Mouse (Mus musculus) limb, embryonic 11.5 days (tissue): ENCODE data around the gene Olfr65. TPM values are rescaled to one million over a fixed set of nuclear protein-coding genes. Genes with fewer than 3 reads are reported as not detected.

Source experiments
- ATAC-seq: fragments of 200-750 bp; cut with Nextera tagmentation; 2 replicates; pipeline ENCODE4 v1.8.0; 2017; ENCODE audit warnings: low read depth; ENCODE audit not compliant: insufficient number of reproducible peaks, low FRiP score, low TSS enrichment
- DNase-seq: peaks from one replicate; pipeline ENCODE4 v3.0.0-alpha.2; 2015; ENCODE audit warnings: low spot score
- H3K27ac ChIP-seq: fragments of 300-500 bp; sonication (generic); replicated peaks from 2 replicates; pipeline ENCODE4 v1.5.1; 2014; ENCODE audit warnings: low read depth, mild to moderate bottlenecking, low read length
- H3K27me3 ChIP-seq: fragments of 300-500 bp; sonication (generic); 2 replicates; pipeline ENCODE4 v1.6.1; 2014; ENCODE audit warnings: mild to moderate bottlenecking, low read length, mixed read lengths; ENCODE audit not compliant: control insufficient read depth, insufficient read depth
- H3K36me3 ChIP-seq: fragments of 300-500 bp; sonication (generic); 2 replicates; pipeline ENCODE4 v1.6.1; 2014; ENCODE audit warnings: mild to moderate bottlenecking, low read length, moderate library complexity, mixed read lengths; ENCODE audit not compliant: control insufficient read depth, insufficient read depth
- H3K4me1 ChIP-seq: fragments of 300-500 bp; sonication (generic); 2 replicates; pipeline ENCODE4 v1.6.1; 2014; ENCODE audit warnings: low read length, mixed read lengths; ENCODE audit not compliant: control insufficient read depth, insufficient read depth
- H3K4me2 ChIP-seq: fragments of 300-500 bp; sonication (generic); 2 replicates; pipeline ENCODE4 v1.6.1; 2014; ENCODE audit warnings: low read depth, mild to moderate bottlenecking, moderate library complexity; ENCODE audit not compliant: severe bottlenecking
- H3K4me3 ChIP-seq: fragments of 300-500 bp; sonication (generic); 2 replicates; pipeline ENCODE4 v1.5.1; 2014; ENCODE audit warnings: low read depth, low read length
- H3K9ac ChIP-seq: fragments of 300-500 bp; sonication (generic); 2 replicates; pipeline ENCODE4 v1.6.1; 2014; ENCODE audit warnings: mild to moderate bottlenecking, low read length
- H3K9me3 ChIP-seq: fragments of 300-500 bp; sonication (generic); 2 replicates; pipeline ENCODE4 v1.6.1; 2016; ENCODE audit warnings: low read length; ENCODE audit not compliant: control insufficient read depth
- WGBS: fragments of 180-500 bp; shearing (Covaris S2); extraction: QIAGEN DNeasy Blood & Tissue Kit; methylation state at CpG from one replicate; pipeline ENCODE4 v1.1.7; 2014; 5-methylcytosine and 5-hydroxymethylcytosine counted together
- polyA plus RNA-seq: library from polyadenylated mRNA; unstranded; fragments of >200 nt; fragmentation: Nextera tagmentation; extraction: Ambion mirVana; gene quantifications from 2 replicates; pipeline ENCODE4 v1.2.1, GENCODE M21; 2014

The Olfr65 gene
- polyA plus RNA-seq, 1 experiment from 2014 or later: not detected

DNA sequence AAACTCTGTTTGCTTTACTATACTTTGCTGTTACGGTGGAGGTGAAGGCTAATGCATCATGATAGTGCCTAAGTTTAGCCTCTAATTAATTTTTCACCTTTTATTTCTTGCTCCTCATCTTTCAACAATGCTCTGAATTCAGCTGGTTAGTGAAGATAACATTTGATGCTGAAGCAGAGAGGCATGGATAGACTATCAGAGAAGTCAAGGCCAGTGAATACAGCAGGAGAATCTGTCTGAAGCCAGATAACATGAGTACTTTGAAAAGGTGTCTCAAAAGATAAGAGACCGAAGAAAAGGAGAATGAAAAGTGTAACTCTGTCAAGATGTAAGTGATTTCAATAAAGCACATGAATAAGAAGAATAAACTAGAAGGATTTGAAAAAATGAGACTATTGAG lies 26.2 kb upstream of the Olfr65 start:
- 88% methylated on average over 2 of the region's 2 CpGs for WGBS
- no peak for DNase-seq
- Histone ChIP-seq H3K27ac (no peak overlapping the region), H3K4me2 (no peak overlapping the region), H3K9ac (no peak overlapping the region), H3K27me3 (no peaks in the 10 kb centered on the region), H3K4me3 (no peak overlapping the region), H3K4me1 (no peaks in the 10 kb centered on the region), H3K36me3 (no peaks in the 10 kb centered on the region), H3K9me3 (no peaks in the 10 kb centered on the region)
- ATAC-seq: no peak

DNA sequence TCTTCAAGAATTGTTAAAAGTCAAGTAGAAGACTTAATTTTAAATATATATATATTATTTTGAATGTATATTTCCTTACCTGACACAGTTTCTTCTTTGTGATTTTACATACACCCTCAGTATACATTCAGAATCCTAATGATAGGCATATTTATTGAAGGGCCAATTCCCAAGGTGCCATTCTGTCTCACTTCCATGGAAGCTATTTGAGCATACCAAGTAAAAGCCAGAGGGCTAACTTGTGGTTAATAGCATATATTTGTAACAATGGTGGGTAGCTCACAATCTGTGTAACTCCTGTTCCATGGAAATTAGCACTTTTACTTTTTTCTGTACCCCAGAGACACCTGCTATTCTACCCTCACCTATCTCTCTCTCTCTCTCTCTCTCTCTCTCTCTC lies 17.1 kb upstream of the Olfr65 start, which contains the start of gene Olfr66:
Olfr66 (minus strand) TSS at position 101 of the 400 bp plus-strand sequence.
- DNase-seq: no peak
- Histone ChIP-seq H3K4me1 (no peaks in the 10 kb centered on the region), H3K4me3 (no peak within 1 kb of the TSS), H3K4me2 (no peak within 1 kb of the TSS), H3K27me3 (no peaks in the 10 kb centered on the region), H3K27ac (no peak within 1 kb of the TSS), H3K9ac (no peak within 1 kb of the TSS), H3K9me3 (no peaks in the 10 kb centered on the region), H3K36me3 (no peaks in the 10 kb centered on the region)
- no peak for ATAC-seq

- Histone ChIP-seq H3K9ac (no peak within 1 kb of the TSS), H3K4me2 (no peak within 1 kb of the TSS), H3K27ac (no peak within 1 kb of the TSS), H3K36me3 (no peaks in the 10 kb centered on the region), H3K9me3 (no peaks in the 10 kb centered on the region), H3K27me3 (no peaks in the 10 kb centered on the region), H3K4me3 (no peak within 1 kb of the TSS), H3K4me1 (no peaks in the 10 kb centered on the region)
- DNase-seq: no peak
- 88% methylated on average over 1 of the region's 1 CpGs for WGBS
- no peak for ATAC-seq
Observed at GRCm38 (mm10) chr7:103894385-103894784, 8.9 kb upstream of the Olfr65 start, which contains the start of gene Olfr64. Gene Olfr64, minus strand, starts transcription at chr7:103894485.

DNA sequence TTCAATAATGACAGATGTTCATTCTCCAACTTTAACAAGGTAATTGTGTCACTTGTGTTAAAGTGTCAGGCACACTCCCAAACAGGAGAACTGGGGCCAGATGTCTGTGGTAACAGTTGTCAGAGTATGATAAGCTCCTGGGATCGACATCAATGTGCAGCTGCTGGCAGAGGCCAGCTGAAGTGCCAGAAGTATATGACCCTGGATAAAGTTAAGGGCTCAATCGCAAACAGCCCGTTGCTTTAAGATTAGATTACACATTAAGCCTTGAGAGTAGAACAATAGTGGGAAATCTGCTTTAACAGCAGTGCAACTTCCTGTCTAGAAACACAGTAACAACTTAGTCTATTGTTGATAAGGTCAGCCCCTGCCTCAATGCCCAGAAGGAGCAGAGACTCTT lies 6.8 kb downstream of the Olfr65 start:
- Histone ChIP-seq H3K36me3 (no peaks in the 10 kb centered on the region), H3K4me1 (no peaks in the 10 kb centered on the region), H3K27me3 (no peaks in the 10 kb centered on the region), H3K9me3 (no peaks in the 10 kb centered on the region), H3K27ac (no peak overlapping the region), H3K9ac (no peak overlapping the region), H3K4me2 (no peak overlapping the region), H3K4me3 (no peak overlapping the region)
- DNase-seq (no peak), ATAC-seq (no peak)
- 28% methylated on average over 3 of the region's 3 CpGs for WGBS

- H3K36me3 ChIP-seq: no peaks in the 10 kb centered on the region
- WGBS: 43% methylated on average over 8 of the region's 8 CpGs
- no peak overlapping the region for H3K4me3 ChIP-seq
- DNase-seq (peak; percentile 26), ATAC-seq (no peak)
- no peaks in the 10 kb centered on the region for H3K27me3 ChIP-seq
- no peak overlapping the region for H3K4me2 ChIP-seq
- no peaks in the 10 kb centered on the region for H3K4me1 ChIP-seq
- H3K9ac ChIP-seq: no peak overlapping the region
- H3K9me3 ChIP-seq: no peaks in the 10 kb centered on the region
- H3K27ac ChIP-seq: no peak overlapping the region
Observed at GRCm38 (mm10) chr7:103912969-103913511, 9.8 kb downstream of the Olfr65 start.

DNA sequence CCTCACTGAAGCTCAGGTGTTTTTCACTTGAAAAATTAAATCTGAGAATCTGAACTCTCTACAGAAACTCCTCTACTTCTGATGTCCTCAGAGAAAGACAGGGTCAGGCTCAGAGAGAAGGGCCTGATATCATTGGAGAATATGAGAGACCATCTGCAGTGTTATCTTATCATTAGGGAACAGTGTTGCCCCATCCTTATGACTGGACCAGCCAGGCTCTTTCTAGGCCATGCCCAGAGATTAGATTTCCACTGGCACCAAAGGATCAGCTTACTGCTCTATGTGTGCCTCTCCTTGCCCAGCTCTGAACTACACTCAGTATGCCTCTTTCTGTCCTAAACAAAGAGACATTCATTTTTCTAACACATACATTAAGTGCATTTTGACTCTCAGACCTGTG lies 12.1 kb downstream of the Olfr65 start:
- H3K9ac ChIP-seq: no peak overlapping the region
- H3K9me3 ChIP-seq: no peaks in the 10 kb centered on the region
- no peak overlapping the region for H3K27ac ChIP-seq
- no peak for ATAC-seq
- no peaks in the 10 kb centered on the region for H3K36me3 ChIP-seq
- no peaks in the 10 kb centered on the region for H3K27me3 ChIP-seq
- H3K4me3 ChIP-seq: no peak overlapping the region
- H3K4me2 ChIP-seq: no peak overlapping the region
- no peak for DNase-seq
- no peaks in the 10 kb centered on the region for H3K4me1 ChIP-seq

GRCm38 (mm10) chr7:103928525-103928924 lies 25.2 kb downstream of the Olfr65 start, which contains the start of gene Olfr631:
Gene Olfr631, plus strand, starts transcription at chr7:103928825.
- no peaks in the 10 kb centered on the region for H3K4me1 ChIP-seq
- H3K9ac ChIP-seq: no peak within 1 kb of the TSS
- no peaks in the 10 kb centered on the region for H3K36me3 ChIP-seq
- no peak within 1 kb of the TSS for H3K4me3 ChIP-seq
- H3K9me3 ChIP-seq: no peaks in the 10 kb centered on the region
- DNase-seq (no peak), ATAC-seq (no peak)
- H3K4me2 ChIP-seq: no peak within 1 kb of the TSS
- no peak within 1 kb of the TSS for H3K27ac ChIP-seq
- no peaks in the 10 kb centered on the region for H3K27me3 ChIP-seq

- ATAC-seq: no peak
- WGBS: 80% methylated on average over 2 of the region's 2 CpGs
- H3K4me1 ChIP-seq: no peaks in the 10 kb centered on the region
- no peak within 1 kb of the TSS for H3K9ac ChIP-seq
- H3K36me3 ChIP-seq: no peaks in the 10 kb centered on the region
- no peaks in the 10 kb centered on the region for H3K27me3 ChIP-seq
- no peaks in the 10 kb centered on the region for H3K9me3 ChIP-seq
- no peak within 1 kb of the TSS for H3K4me2 ChIP-seq
- H3K27ac ChIP-seq: no peak within 1 kb of the TSS
- no peak for DNase-seq
- H3K4me3 ChIP-seq: no peak within 1 kb of the TSS
Observed at GRCm38 (mm10) chr7:103934264-103934663, 31.0 kb downstream of the Olfr65 start, which contains the start of gene Olfr632. Gene Olfr632, plus strand, starts transcription at chr7:103934347.

DNA sequence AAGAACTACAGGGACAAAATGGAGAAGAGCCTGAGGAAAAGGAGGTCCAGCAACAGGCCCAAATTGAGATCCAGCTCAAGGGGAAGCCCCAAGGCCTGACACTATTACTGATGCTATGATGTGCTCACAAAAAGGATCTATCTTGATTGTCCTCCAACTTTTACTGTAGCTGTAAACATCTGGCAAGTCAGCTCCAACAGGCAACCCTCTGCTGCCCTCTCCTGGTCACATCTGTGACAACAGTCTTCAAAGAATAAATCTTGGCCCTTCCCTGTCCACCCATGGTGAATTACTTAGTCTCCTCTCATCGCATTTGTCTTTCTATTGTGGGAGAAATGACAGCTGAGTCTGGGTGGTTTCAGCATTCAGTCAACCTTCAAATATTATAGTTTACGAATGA lies 39.4 kb downstream of the Olfr65 start:
- Histone ChIP-seq H3K9ac (no peak overlapping the region), H3K4me3 (no peak overlapping the region), H3K9me3 (no peaks in the 10 kb centered on the region), H3K27me3 (no peaks in the 10 kb centered on the region), H3K4me2 (no peak overlapping the region), H3K27ac (no peak overlapping the region), H3K36me3 (no peaks in the 10 kb centered on the region), H3K4me1 (no peaks in the 10 kb centered on the region)
- no peak for ATAC-seq
- peak; percentile 78 for DNase-seq
- WGBS: 31% methylated on average over 2 of the region's 2 CpGs
